Mouse (Mus musculus) c-Kit-positive CD71-positive TER-119-negative erythroid progenitor cells, embryonic 14.5 days (primary cell): ENCODE measurements around the gene Chtop.

Source experiments
- DNase-seq: peaks from one replicate; pipeline ENCODE4 v3.0.0-alpha.2; 2013; ENCODE audit warnings: low read depth

Gene Chtop

DNA sequence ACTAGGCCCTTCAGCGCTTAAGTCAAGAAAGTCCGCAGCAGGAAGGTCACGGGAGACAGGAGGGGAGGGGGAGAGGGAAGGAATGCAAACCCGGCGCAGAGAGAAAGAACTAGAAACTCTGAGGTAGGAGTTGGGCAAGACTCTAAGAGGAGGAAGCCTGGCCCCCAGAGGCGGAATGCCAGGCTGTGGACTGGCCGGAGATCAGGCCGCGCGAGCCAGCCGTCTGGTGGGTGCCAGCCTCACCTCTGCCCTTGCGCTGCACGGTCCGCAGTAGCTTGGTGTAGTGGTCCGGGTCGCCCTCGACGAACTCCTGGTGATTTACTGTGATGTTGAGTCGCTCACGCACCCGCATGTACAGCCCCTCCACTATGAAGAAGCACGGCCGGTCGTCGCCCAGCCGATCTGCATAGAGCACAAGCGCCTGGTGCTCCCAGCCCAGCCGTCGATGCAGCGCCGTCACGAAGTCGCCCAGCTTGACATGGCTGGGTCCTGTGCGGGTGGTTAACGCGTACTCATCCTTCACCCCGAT, 44.7 kb downstream of the Chtop start:
- no peak for DNase-seq

DNA sequence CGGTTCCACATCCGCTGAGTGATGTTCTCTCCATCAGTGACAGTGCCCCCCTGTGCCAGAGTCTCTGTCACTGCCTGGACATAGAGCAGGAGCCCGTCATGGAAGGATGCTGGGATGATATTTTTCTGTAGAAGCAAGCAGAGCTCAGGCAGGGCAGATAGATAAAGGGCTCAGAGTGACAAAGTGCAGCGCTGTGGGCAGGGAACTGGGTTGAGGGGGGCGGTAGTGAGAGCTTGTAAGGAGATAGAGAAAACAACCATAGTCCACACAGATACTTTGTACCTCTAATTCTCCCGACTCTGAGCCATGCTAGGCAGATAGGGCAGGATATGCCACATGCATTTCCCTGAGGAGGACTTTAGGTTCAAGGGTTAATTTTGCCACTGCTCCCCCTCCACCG, 46.7 kb downstream of the Chtop start:
- no peak for DNase-seq

GRCm38 (mm10) chr3:90461935-90462334, 47.4 kb downstream of the Chtop start:
- no peak for DNase-seq

- DNase-seq, result no peak
Observed at GRCm38 (mm10) chr3:90460315-90460714, 49.0 kb downstream of the Chtop start.

DNA sequence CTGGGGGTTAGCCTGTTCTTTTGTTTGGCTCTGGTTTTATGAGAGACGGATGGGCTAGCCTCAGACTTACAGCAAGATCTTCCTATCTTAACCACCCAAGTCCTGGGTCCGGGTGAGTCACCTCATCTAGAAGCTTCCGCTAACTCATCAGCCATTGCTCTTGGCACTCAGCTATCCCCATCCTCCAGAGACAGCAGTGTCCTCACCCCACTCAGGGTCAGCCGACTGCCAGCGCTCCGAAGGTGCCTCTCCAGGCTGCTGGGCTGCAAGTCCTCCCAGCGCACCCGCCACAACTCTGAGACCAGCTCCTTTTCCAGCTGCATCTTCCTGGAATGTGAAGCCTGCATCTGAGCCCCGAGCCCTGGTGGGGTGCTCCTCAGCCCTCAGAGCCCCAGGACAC, 49.6 kb downstream of the Chtop start:
- DNase-seq, result no peak

GRCm38 (mm10) chr3:90454931-90455330, 54.4 kb downstream of the Chtop start:
- no peak for DNase-seq

DNA sequence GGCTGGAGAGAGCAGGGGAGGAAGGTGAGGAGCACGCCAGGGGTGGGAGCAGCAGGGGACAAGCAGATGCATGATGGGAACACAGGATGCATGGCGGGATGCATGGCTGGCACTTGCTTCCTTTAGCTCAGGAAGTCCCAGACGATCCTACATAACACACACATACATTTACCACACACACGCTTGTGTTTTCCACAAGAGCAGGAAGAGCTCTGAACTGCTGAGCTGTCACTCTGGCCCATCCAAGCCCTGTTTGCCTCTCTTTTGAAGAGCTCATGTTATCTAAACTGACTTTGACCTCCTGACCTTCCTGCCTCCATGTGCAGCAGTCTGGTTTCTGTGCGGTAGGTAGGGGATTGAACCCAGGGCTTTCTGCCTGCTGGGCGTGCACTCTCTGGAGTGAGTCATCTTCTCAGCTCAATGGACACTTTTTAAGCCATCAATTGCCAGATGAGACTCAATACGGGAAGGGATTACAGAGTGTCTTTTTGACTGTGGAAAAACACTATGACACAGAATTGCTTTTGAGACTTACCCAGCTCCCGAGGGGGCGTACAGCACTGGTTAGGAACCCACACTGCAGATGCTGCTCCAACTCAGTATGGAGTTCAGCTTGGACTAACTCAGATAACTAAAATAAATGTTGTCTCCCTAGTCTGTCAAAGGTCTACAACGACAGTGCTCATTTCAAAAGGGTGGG, 57.8 kb downstream of the Chtop start:
- DNase-seq, result no peak

DNA sequence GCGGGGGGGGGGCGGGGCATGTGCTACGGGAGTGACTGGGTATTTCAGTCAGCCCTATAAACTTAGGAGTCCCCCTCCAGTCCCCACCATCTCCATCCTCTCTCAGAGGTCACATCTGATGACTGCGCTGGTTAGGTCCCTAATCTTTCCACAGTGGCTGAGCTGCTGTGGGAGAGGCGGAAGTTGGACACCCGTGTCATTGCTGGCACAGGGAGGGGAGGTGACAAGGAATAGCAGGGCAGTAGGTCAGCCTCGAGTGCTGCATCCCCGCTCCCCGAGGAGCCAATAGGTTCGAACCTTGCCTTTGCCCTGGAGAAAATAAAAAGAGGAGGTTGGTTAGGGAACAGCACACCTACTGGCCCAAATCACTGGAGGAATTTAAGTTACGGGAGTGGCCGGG, 58.4 kb downstream of the Chtop start:
- DNase-seq, result no peak
